Mouse (Mus musculus) hindbrain, embryonic 10.5 days (tissue): ENCODE results near the gene Pcp4. TPM values are rescaled to one million over a fixed set of nuclear protein-coding genes. Genes with fewer than 3 reads are reported as not detected.
A peak's percentile ranks its signal among the peaks of the same experiment; 100 is the strongest.

Source experiments
- DNase-seq: peaks from one replicate; pipeline ENCODE4 v3.0.0-alpha.2; 2017; ENCODE audit warnings: low spot score
- H3K27ac ChIP-seq: fragments of 300-500 bp; sonication (generic); 2 replicates; pipeline ENCODE4 v1.5.1; 2016; ENCODE audit warnings: mild to moderate bottlenecking, moderate library complexity
- H3K27me3 ChIP-seq: fragments of 300-500 bp; sonication (generic); 2 replicates; pipeline ENCODE4 v1.6.1; 2016; ENCODE audit warnings: mild to moderate bottlenecking; ENCODE audit not compliant: poor library complexity, insufficient read depth, severe bottlenecking
- H3K36me3 ChIP-seq: fragments of 300-500 bp; sonication (generic); 2 replicates; pipeline ENCODE4 v1.6.1; 2016; ENCODE audit warnings: mild to moderate bottlenecking, moderate library complexity
- H3K4me1 ChIP-seq: fragments of 300-500 bp; sonication (generic); replicated peaks from 2 replicates; pipeline ENCODE4 v1.6.1; 2016; ENCODE audit warnings: mild to moderate bottlenecking
- H3K4me3 ChIP-seq: fragments of 300-500 bp; sonication (generic); 2 replicates; pipeline ENCODE4 v1.5.1; 2016; ENCODE audit warnings: mild to moderate bottlenecking, moderate library complexity
- H3K9me3 ChIP-seq: fragments of 300-500 bp; sonication (generic); 2 replicates; pipeline ENCODE4 v1.6.1; 2016; ENCODE audit warnings: mild to moderate bottlenecking, moderate library complexity
- WGBS: fragments of 180-500 bp; shearing (Covaris S2); methylation state at CpG from one replicate; pipeline ENCODE4 v1.1.7; 2016; 5-methylcytosine and 5-hydroxymethylcytosine counted together
- polyA plus RNA-seq: library from polyadenylated mRNA; unstranded; fragments of >200 nt; fragmentation: Nextera tagmentation; extraction: Ambion mirVana; gene quantifications from 2 replicates; pipeline ENCODE4 v1.2.1, GENCODE M21; 2016

Pcp4 gene
- polyA plus RNA-seq, 1 experiment from 2014 or later: 35.1 TPM

- no peak for DNase-seq
- H3K27me3 ChIP-seq: no peaks in the 10 kb centered on the region
- H3K27ac ChIP-seq: no peak overlapping the region
- H3K4me1 ChIP-seq: peaks cover 33% of the 10 kb centered on the region
- H3K4me3 ChIP-seq: no peak overlapping the region
- H3K36me3 ChIP-seq: no peaks in the 10 kb centered on the region
- WGBS: 79% methylated on average over 6 of the region's 6 CpGs
- H3K9me3 ChIP-seq: no peaks in the 10 kb centered on the region
Measured at GRCm38 (mm10) chr16:96501241-96501640, 33.8 kb downstream of the Pcp4 start.

GRCm38 (mm10) chr16:96502586-96502985, 35.2 kb downstream of the Pcp4 start:
- Histone ChIP-seq H3K36me3 (no peaks in the 10 kb centered on the region), H3K4me3 (no peak overlapping the region), H3K27me3 (no peaks in the 10 kb centered on the region), H3K27ac (no peak overlapping the region), H3K9me3 (no peaks in the 10 kb centered on the region), H3K4me1 (peaks cover 26% of the 10 kb centered on the region)
- 79% methylated on average over 3 of the region's 3 CpGs for WGBS
- no peak for DNase-seq

- H3K4me3 ChIP-seq: no peak overlapping the region
- no peak for DNase-seq
- H3K9me3 ChIP-seq: no peaks in the 10 kb centered on the region
- WGBS: 78% methylated on average over 3 of the region's 3 CpGs
- no peaks in the 10 kb centered on the region for H3K36me3 ChIP-seq
- no peak overlapping the region for H3K27ac ChIP-seq
- no peaks in the 10 kb centered on the region for H3K27me3 ChIP-seq
- H3K4me1 ChIP-seq: peaks cover 16% of the 10 kb centered on the region
Measured at GRCm38 (mm10) chr16:96514466-96514865, 47.1 kb downstream of the Pcp4 start.

GRCm38 (mm10) chr16:96527476-96527875, 60.1 kb downstream of the Pcp4 start:
- Histone ChIP-seq H3K27me3 (no peaks in the 10 kb centered on the region), H3K9me3 (no peaks in the 10 kb centered on the region), H3K36me3 (no peaks in the 10 kb centered on the region), H3K4me3 (no peak overlapping the region), H3K4me1 (peaks cover 13% of the 10 kb centered on the region), H3K27ac (no peak overlapping the region)
- WGBS: 92% methylated on average over 3 of the region's 3 CpGs
- DNase-seq: no peak

GRCm38 (mm10) chr16:96528471-96528870, 61.1 kb downstream of the Pcp4 start:
- no peak overlapping the region for H3K4me3 ChIP-seq
- no peaks in the 10 kb centered on the region for H3K36me3 ChIP-seq
- DNase-seq: no peak
- WGBS: 95% methylated on average over 4 of the region's 4 CpGs
- no peak overlapping the region for H3K27ac ChIP-seq
- peaks cover 7% of the 10 kb centered on the region for H3K4me1 ChIP-seq
- H3K27me3 ChIP-seq: no peaks in the 10 kb centered on the region
- no peaks in the 10 kb centered on the region for H3K9me3 ChIP-seq

GRCm38 (mm10) chr16:96529896-96530568, 62.6 kb downstream of the Pcp4 start:
- WGBS: 74% methylated on average over 9 of the region's 9 CpGs
- peak overlapping the region; percentile 62; the same call in 1 of the 2 replicates for H3K27ac ChIP-seq

GRCm38 (mm10) chr16:96530569-96530898, 63.1 kb downstream of the Pcp4 start:
- 62% methylated on average over 3 of the region's 3 CpGs for WGBS
- H3K27me3 ChIP-seq: no peaks in the 10 kb centered on the region
- H3K36me3 ChIP-seq: no peaks in the 10 kb centered on the region
- no peak for DNase-seq
- H3K4me1 ChIP-seq: peaks cover 6% of the 10 kb centered on the region
- 0 out of 2 replicates have a peak overlapping the region, but pooled peaks have one; percentile 62 for H3K27ac ChIP-seq
- H3K4me3 ChIP-seq: no peak overlapping the region
- no peaks in the 10 kb centered on the region for H3K9me3 ChIP-seq

More at GRCm38 (mm10) chr16:96529896-96530568, 62.6 kb downstream of the Pcp4 start:
- DNase-seq: no peak
- H3K36me3 ChIP-seq: no peaks in the 10 kb centered on the region
- H3K4me1 ChIP-seq: peaks cover 6% of the 10 kb centered on the region
- no peak overlapping the region for H3K4me3 ChIP-seq
- no peaks in the 10 kb centered on the region for H3K9me3 ChIP-seq
- no peaks in the 10 kb centered on the region for H3K27me3 ChIP-seq

GRCm38 (mm10) chr16:96531029-96531428, 63.6 kb downstream of the Pcp4 start:
- no peaks in the 10 kb centered on the region for H3K9me3 ChIP-seq
- H3K4me3 ChIP-seq: no peak overlapping the region
- 81% methylated on average over 4 of the region's 4 CpGs for WGBS
- DNase-seq: no peak
- peaks cover 6% of the 10 kb centered on the region for H3K4me1 ChIP-seq
- no peak overlapping the region for H3K27ac ChIP-seq
- no peaks in the 10 kb centered on the region for H3K36me3 ChIP-seq
- H3K27me3 ChIP-seq: no peaks in the 10 kb centered on the region

GRCm38 (mm10) chr16:96533710-96534109, 66.3 kb downstream of the Pcp4 start:
- Histone ChIP-seq H3K4me3 (no peak overlapping the region), H3K4me1 (peaks cover 6% of the 10 kb centered on the region), H3K27me3 (no peaks in the 10 kb centered on the region), H3K36me3 (no peaks in the 10 kb centered on the region), H3K27ac (no peak overlapping the region), H3K9me3 (no peaks in the 10 kb centered on the region)
- no peak for DNase-seq
- 82% methylated on average over 8 of the region's 8 CpGs for WGBS

- H3K27ac ChIP-seq: no peak overlapping the region
- H3K4me1 ChIP-seq: peaks cover 1% of the 10 kb centered on the region
- H3K27me3 ChIP-seq: no peaks in the 10 kb centered on the region
- H3K4me3 ChIP-seq: no peak overlapping the region
- H3K36me3 ChIP-seq: no peaks in the 10 kb centered on the region
- WGBS: 88% methylated on average over 4 of the region's 4 CpGs
- DNase-seq: no peak
- H3K9me3 ChIP-seq: no peaks in the 10 kb centered on the region
Measured at GRCm38 (mm10) chr16:96535271-96535670, 67.9 kb downstream of the Pcp4 start.

GRCm38 (mm10) chr16:96536426-96536825, 69.0 kb downstream of the Pcp4 start:
- no peaks in the 10 kb centered on the region for H3K9me3 ChIP-seq
- no peak for DNase-seq
- no peak overlapping the region for H3K27ac ChIP-seq
- no peak overlapping the region for H3K4me3 ChIP-seq
- no peaks in the 10 kb centered on the region; the same call in 1 of the 2 replicates for H3K4me1 ChIP-seq
- no peaks in the 10 kb centered on the region for H3K36me3 ChIP-seq
- H3K27me3 ChIP-seq: no peaks in the 10 kb centered on the region

GRCm38 (mm10) chr16:96539091-96539490, 71.7 kb downstream of the Pcp4 start:
- Histone ChIP-seq H3K27me3 (no peaks in the 10 kb centered on the region), H3K4me1 (no peaks in the 10 kb centered on the region), H3K9me3 (no peaks in the 10 kb centered on the region), H3K36me3 (no peaks in the 10 kb centered on the region), H3K4me3 (no peak overlapping the region), H3K27ac (no peak overlapping the region)
- WGBS: 64% methylated on average over 4 of the region's 4 CpGs
- DNase-seq: no peak

- no peak for DNase-seq
- Histone ChIP-seq H3K27me3 (no peaks in the 10 kb centered on the region), H3K36me3 (no peaks in the 10 kb centered on the region), H3K9me3 (no peaks in the 10 kb centered on the region), H3K4me3 (no peak overlapping the region), H3K4me1 (no peaks in the 10 kb centered on the region), H3K27ac (no peak overlapping the region)
- WGBS: 68% methylated on average over 2 of the region's 2 CpGs
Measured at GRCm38 (mm10) chr16:96541056-96541455, 73.7 kb downstream of the Pcp4 start.

- H3K36me3 ChIP-seq: no peaks in the 10 kb centered on the region
- H3K4me3 ChIP-seq: no peak overlapping the region
- H3K27ac ChIP-seq: no peak overlapping the region
- no peak for DNase-seq
- WGBS: 82% methylated on average over 2 of the region's 2 CpGs
- no peaks in the 10 kb centered on the region for H3K4me1 ChIP-seq
- H3K9me3 ChIP-seq: no peaks in the 10 kb centered on the region
- no peaks in the 10 kb centered on the region for H3K27me3 ChIP-seq
Measured at GRCm38 (mm10) chr16:96552680-96553079, 85.3 kb downstream of the Pcp4 start.
